Mouse (Mus musculus): ENCODE measurements around the gene Trim41. TPM values are rescaled to one million over a fixed set of nuclear protein-coding genes. Genes with fewer than 3 reads are reported as not detected.

Trim41 gene
- total RNA-seq, 2 experiments from 2014 or later, result 61.7 to 67.7 TPM

DNA sequence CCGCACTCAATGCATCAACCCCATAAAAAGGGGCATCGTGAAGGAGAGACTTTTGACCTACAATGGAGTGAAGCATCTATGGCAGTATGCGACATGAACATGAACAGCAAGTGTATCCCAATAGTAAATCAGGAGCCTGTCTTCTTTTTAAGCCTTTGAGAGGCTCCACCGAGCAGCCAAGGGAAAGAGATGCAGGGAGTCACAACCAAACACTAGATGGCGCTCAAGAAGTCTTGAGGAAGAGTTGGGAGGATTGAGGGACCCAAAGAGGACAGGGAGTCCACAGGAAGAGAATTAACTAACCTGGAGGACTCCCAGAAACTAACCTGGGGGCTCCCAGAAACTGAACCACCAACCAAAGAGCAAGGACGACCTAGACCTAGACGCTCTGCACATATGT, 37.7 kb downstream of the Trim41 start:
- H3K4me3 ChIP-seq, result no peak overlapping the region
- TF ChIP-seq CTCF (IDR thresholded peaks at IDR 0.05), result peak; percentile 62
- H3K27ac ChIP-seq, result no peak overlapping the region
- no peak for DNase-seq (ENCODE audit: extremely low spot score in 1 of 2, low spot score in 2 of 2)
- intact Hi-C loops (cut with DNase I), result no loop called here

DNA sequence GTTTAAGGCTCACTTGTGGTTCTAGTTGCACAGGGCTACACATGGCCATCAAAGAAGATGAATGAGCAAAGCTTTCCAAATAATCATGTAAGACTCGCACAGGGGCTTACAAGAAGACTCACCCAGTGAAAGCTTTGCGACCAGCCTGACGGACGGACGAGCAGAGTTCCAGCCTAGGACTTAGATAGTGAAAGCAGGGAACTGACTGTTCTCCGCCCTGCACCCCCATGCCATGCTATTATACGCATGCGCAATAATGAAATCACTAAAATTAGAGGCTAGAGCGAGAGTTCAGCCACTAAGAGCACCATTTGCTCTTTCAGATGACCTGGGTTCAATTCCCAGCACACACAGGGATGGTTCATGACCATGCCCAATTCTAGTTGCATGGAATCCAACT, 39.9 kb downstream of the Trim41 start:
- DNase-seq (ENCODE audit: extremely low spot score in 1 of 2, low spot score in 2 of 2), result no peak
- H3K27ac ChIP-seq, result no peak overlapping the region
- intact Hi-C loops (cut with DNase I), result no loop called here
- no peak for TF ChIP-seq CTCF (IDR thresholded peaks at IDR 0.05)
- no peak overlapping the region for H3K4me3 ChIP-seq

DNA sequence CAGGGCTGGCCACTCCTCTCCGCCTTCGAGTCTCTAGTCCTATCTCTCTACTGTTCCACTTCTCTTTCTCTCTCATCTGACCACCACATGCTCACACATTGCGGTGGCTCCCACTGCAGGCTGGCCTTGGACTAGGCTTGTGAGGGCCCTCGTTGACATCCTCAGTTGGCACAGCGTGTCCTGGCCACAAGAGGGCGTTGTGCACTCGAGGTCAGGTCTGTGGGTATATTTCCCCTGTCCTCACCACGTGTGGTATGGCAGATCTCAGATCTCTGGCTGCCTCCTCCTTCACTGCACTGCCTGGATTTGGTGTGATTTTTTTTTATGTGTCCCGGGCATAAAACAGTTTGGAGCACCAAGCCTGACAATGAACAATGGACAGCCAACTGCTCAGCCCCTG, 40.5 kb downstream of the Trim41 start:
- intact Hi-C loops (cut with DNase I), result no loop called here
- no peak overlapping the region for H3K4me3 ChIP-seq
- no peak overlapping the region for H3K27ac ChIP-seq
- TF ChIP-seq CTCF (IDR thresholded peaks at IDR 0.05), result peak; percentile 9; the same call in 1 of the 2 replicates
- DNase-seq (ENCODE audit: extremely low spot score in 1 of 2, low spot score in 2 of 2), result no peak

DNA sequence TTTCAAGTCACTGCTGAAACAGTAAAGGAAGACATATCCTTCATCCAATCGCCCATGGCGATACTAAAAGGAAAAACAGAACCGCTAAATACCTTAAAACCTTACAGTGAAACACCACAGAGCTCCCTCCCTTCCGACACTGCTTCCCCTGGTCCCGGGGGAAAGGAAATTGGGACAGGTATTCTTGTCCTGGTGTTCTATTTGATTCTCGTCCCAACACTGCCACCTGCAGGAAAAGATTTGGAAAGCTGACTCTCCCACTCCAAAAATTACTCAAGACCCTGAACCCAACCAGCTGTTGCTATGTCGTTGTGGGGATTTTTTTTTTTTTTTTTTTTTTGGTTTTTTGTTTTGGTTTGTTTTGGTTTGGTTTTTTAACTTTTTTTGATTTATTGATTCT, 41.7 kb downstream of the Trim41 start:
- Histone ChIP-seq H3K4me3 (no peak overlapping the region), H3K27ac (no peak overlapping the region)
- peak; percentile 51 to 58 for DNase-seq (ENCODE audit: extremely low spot score in 1 of 2, low spot score in 2 of 2)
- TF ChIP-seq CTCF (IDR thresholded peaks at IDR 0.05), result peak; percentile 60
- intact Hi-C loops (cut with DNase I), result loop anchor here (1.0 to 2.0 kb wide), 2 partner anchors 1855 to 1911 kb away; no protein-coding TSS in a partner anchor

DNA sequence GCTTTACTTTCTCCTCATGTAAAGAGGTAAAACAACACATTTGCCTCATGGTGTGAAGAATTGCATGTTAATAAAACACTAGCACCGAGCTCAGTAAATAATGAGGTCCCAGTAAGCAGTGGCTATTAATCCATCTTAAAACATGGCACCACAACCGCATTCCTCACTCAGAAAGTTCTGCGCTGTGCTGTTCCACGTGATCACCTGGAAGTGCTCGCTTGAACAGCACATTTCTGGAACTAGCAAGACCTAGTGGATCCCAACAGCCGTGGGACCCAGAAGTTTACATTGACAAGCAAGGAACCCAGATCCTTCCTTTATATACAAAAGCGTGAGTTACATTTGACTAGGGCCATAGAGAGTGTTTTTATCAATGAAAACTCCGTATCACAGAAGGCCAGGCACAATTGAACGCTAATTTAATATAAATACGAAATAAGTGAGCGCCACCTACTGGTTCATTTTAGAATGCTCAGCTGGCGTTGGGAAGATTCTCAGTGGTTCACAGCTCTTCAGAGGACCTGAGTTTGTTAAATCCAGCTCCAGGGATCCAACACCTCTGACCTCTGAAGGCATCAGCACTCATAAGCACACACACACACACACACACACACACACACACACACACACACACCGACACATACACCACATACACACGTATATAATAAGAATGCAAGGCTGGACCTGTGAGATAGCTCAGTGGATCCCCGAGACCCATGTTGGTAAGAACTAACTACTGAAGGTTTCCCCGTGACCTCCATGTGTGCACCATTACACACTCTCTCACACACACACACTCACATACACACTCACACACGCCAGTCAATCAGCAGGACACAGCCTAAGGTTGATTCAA, 42.5 kb downstream of the Trim41 start:
- intact Hi-C loops (cut with DNase I), result loop anchor here (1.0 to 2.0 kb wide), 2 partner anchors 1854 to 1910 kb away; no protein-coding TSS in a partner anchor
- peak; percentile 76 for TF ChIP-seq CTCF (IDR thresholded peaks at IDR 0.05)
- Histone ChIP-seq H3K27ac (no peak overlapping the region), H3K4me3 (peak overlapping the region; percentile 5; the same call in 1 of the 2 replicates)
- DNase-seq (ENCODE audit: extremely low spot score in 1 of 2, low spot score in 2 of 2), result peak; percentile 48 to 57

DNA sequence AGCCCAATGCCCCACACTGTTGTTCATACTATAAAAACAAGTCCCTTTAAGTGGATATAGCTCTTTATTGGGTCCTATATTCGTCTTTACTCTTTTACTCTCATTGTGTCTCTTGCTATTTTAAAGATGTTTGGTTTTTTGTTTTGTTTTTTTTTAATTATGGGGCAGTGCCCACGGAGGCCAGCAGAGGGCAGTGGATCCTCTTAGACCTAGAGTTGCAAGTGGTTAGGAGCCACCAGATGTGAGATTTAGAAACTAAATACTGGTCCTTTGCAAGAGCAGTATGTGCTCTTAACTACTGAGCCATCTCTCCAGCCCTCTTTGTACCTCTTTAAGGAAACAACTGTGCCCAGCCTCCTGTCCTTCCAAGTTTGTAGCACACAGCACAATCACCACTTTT, 45.5 kb downstream of the Trim41 start:
- Histone ChIP-seq H3K4me3 (no peak overlapping the region), H3K27ac (no peak overlapping the region)
- peak; percentile 75 for TF ChIP-seq CTCF (IDR thresholded peaks at IDR 0.05)
- DNase-seq (ENCODE audit: extremely low spot score in 1 of 2, low spot score in 2 of 2), result no peak
- intact Hi-C loops (cut with DNase I), result no loop called here

DNA sequence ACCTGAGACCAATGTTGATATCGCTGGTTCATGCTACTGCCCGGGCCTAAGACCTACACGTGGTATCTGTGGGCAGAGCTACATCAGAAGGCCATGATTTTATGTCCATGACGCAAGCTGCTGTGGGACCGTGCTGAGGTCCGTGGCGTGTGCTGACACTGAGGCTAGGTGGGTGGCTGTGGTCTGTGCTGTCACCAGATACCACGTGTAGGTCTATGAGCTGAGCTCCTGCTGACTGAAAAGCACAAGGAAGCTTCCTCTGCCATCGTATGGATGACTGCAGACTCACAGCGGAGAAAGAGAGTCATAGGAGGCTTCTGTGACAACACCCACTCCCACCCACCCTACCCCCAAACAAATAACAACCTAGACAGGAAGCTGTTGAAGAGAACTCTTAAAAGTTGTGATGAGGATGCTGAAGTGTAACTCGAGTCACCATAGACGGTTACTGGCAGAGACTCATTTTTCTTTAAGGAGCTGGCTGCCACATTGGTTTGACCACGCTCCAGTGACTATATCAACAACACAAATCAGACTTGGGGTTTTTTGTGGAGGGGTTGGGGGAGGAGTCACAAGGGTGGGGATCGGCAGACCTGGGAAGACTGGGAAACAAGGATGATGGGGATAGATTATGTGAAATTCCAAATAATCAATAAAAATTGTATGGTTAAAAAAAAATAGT, 49.8 kb downstream of the Trim41 start:
- no peak for DNase-seq (ENCODE audit: extremely low spot score in 1 of 2, low spot score in 2 of 2)
- Histone ChIP-seq H3K27ac (no peak overlapping the region), H3K4me3 (no peak overlapping the region)
- TF ChIP-seq CTCF (IDR thresholded peaks at IDR 0.05), result no peak
- intact Hi-C loops (cut with DNase I), result no loop called here

DNA sequence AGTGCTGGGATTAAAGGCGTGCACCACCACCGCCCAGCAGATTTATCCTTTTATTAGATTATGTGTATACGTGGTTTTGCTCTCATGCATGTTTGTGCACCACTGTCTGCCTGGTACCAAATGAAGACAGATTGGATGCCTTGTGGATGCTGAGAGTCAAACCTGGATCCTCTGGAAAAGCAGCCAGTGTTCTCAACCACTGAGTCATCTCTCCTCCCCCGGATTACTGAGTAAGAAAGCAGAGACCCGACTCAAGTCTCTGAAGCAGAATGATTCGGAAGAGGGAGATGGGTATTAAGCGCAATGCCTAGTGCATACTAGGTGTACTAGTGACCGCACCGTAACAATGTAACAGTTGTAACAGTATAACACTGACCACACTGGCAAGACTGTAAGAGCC, 53.0 kb downstream of the Trim41 start:
- DNase-seq (ENCODE audit: extremely low spot score in 1 of 2, low spot score in 2 of 2), result no peak
- TF ChIP-seq CTCF (IDR thresholded peaks at IDR 0.05), result no peak
- intact Hi-C loops (cut with DNase I), result no loop called here
- H3K4me3 ChIP-seq, result no peak overlapping the region
- H3K27ac ChIP-seq, result no peak overlapping the region

DNA sequence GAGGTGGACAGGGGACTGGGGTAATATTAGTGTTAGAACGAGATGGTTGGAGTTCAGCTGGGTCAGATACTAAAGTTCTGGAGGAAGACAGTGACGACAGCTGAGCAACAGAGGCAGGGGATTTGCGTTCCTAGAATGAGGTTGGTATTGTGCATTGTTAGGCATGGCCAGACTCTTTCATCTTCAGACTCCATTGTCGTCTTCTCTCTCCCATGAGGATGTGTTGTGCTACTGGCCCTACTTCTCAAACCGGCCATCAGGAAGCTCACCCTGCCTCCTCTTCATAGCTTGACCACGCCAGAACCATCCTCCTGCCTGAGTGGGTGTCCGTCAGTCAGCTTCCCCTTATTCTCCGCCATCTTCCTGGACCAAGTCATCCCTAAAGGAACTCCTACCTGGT, 58.1 kb downstream of the Trim41 start:
- Histone ChIP-seq H3K27ac (no peak overlapping the region), H3K4me3 (no peak overlapping the region)
- TF ChIP-seq CTCF (IDR thresholded peaks at IDR 0.05), result no peak
- DNase-seq (ENCODE audit: extremely low spot score in 1 of 2, low spot score in 2 of 2), result no peak
- intact Hi-C loops (cut with DNase I), result no loop called here

Other genes with a start within 250 kb of the Trim41 start
- gene Rack1, start 17.0 kb downstream of the Trim41 start, total RNA-seq (2021), result 100 to 1,000 TPM; 218 to 220 TPM
- 1 to 10 TPM; 2.4 to 3.3 TPM for gene Trim7, start 8.8 kb upstream of the Trim41 start, total RNA-seq (2021)
- gene Gm12184, start 9.3 kb upstream of the Trim41 start, total RNA-seq (2021), result 1 to 10 TPM; 1.1 to 2.6 TPM
- gene Irgm1, start 54.3 kb upstream of the Trim41 start, total RNA-seq (2021), result 1 to 10 TPM; 5.5 to 5.6 TPM
- under 1 TPM; 0.18 to 0.33 TPM for gene Gm5431, start 84.9 kb upstream of the Trim41 start, total RNA-seq (2021)
- gene Psme2b, start 128.8 kb upstream of the Trim41 start, total RNA-seq (2021), result 1 to 10 TPM in 1 of 2 experiments, not detected in 1; 1.5 TPM
- not detected for gene Olfr56, start 161.5 kb upstream of the Trim41 start, total RNA-seq (2021)
- 1 to 10 TPM in 1 of 2 experiments, under 1 TPM in 1; 0.87 to 1.1 TPM for gene 9930111J21Rik1, start 162.0 kb upstream of the Trim41 start, total RNA-seq (2021)
- gene Gm12185, start 174.9 kb upstream of the Trim41 start, total RNA-seq (2021), result under 1 TPM; 0.21 to 0.27 TPM
- under 1 TPM in 1 of 2 experiments, not detected in 1; 0.84 TPM for gene Tgtp1, start 176.8 kb upstream of the Trim41 start, total RNA-seq (2021)
- gene 9930111J21Rik2, start 233.9 kb upstream of the Trim41 start, total RNA-seq (2021), result 1 to 10 TPM; 1.6 to 1.8 TPM
- under 1 TPM in 1 of 2 experiments, not detected in 1; 0.50 TPM for gene Tgtp2, start 246.9 kb upstream of the Trim41 start, total RNA-seq (2021)

Data from left cerebral cortex, adult 2 months (tissue).